Mouse (Mus musculus) spleen, adult 2 months (tissue): ENCODE results near the gene Fstl5.

ENCODE experiments used
- CTCF ChIP-seq: fragments of 200-500 bp; IDR thresholded peaks from 2 replicates; pipeline ENCODE4 v1.5.1; 2011; ENCODE audit warnings: mild to moderate bottlenecking, inconsistent platforms; ENCODE audit not compliant: insufficient read depth, insufficient read length, insufficient replicate concordance; ENCODE audit errors: extremely low read depth
- POLR2A ChIP-seq: fragments of 200-500 bp; IDR thresholded peaks from 2 replicates; pipeline ENCODE4 v1.6.1; 2011; ENCODE audit warnings: low read depth, low read length, inconsistent platforms

GRCm38 (mm10) chr3:76319531-76319930 is 245.5 kb downstream of the Fstl5 start:
- TF ChIP-seq CTCF (no peak), POLR2A (no peak)
